Mouse (Mus musculus): ENCODE measurements at regions not wholly inside any gene's neighbourhood (a gene's known extent, or its start where the extent isn't known, plus 50 kb on each side); places are given as distances from the start of the nearest gene placed in this dataset.

DNA sequence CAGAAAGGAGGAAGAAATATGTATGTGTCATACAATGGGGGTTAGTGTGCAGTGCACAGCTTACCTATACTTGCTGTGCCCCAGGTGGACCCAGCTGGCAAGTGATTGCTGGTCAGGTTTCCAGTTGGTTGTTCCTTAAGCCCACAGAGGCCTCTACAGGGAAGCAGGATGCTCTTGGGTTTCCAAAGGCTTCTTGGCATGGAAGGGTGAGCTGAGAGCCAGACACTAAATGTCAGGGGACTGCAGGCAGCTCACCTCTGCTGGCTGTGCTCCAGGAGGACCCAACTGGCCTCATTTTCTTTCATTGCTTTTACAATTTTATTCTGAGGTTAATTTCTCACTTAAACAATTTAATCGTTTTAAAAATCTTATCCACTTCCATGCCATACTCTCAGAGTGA lies 108.1 kb downstream of the Gm10184 start:
- DNase-seq (ENCODE audit: low spot score in 2 of 2), result no peak

DNA sequence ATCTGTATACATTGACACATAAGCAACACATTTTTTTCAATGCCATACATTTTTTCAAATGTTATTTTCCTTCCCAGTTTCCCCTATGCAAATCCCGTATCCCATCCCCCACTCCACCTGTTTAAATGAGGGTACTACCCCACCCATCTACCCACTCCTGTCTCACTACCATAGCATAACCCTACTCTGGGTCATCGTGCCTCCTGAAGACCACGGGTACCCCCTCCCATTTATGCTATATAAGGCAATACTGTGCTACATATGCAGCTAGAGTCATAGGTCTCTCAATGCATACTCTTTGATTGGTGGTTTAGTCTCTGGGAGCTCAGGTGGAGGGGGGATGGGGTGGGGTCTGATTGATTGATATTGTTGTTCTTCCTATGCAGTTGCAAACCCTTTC lies 132.7 kb downstream of the Gm10184 start:
- no peak for DNase-seq (ENCODE audit: low spot score in 2 of 2)

DNA sequence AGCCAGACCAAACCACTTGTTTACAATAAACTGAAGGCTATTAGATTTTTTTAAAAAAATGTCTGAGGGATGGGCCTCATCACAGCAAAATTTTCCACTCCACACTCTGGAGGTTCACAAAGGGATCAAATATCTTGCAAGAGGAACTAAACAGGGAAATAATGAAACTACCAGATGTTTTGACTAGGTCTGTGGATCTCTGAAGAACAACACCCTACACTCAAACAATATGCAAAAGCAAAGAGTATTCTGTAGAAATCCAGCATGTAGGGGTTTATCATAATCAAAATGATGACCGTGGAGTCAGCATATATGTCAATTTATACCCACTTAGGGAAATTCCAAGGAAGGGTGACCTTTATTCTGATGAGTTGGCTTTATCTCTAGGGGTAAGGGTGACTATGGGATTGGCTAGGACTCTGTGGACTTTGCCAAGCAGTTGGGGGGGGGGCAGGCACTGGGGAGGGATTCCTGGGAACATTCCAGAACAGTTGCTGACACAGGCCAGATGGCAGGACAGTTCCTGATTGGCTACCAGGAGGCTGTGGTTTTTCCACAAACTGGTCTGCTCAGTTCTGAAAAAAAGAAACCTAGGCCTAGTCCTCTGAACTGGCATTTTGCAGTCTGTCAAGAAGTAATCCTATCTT lies 143.9 kb downstream of the Gm10184 start:
- no peak for DNase-seq (ENCODE audit: low spot score in 2 of 2)

- no peak for DNase-seq (ENCODE audit: low spot score in 2 of 2)
Measured at GRCm38 (mm10) chr17:89737418-89737817, 172.8 kb downstream of the Gm10184 start.

GRCm38 (mm10) chr17:89725534-89725933 lies 184.7 kb downstream of the Gm10184 start:
- no peak for DNase-seq (ENCODE audit: low spot score in 2 of 2)

- no peak for DNase-seq (ENCODE audit: low spot score in 2 of 2)
Measured at GRCm38 (mm10) chr17:89681798-89682197, 228.5 kb downstream of the Gm10184 start.

DNA sequence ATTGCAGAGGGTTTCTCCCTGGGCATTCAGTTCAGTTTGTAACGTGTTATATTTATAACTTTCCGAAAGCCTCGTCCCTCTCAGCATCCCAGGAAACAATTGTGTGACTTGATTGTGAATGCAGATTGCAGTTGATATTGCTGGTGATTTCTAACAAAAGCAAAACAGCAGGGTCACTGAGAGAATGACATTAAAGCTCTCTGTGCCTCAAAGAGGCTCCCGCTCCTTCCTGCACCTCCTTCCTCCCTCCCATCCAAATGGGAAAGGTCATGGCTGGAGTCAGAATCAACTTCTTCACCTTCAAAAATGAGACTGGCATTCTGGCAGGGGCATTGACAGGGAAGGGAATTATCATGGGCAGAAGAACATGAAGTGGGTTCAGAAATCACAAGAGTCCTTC lies 251.9 kb downstream of the Gm10184 start:
- no peak for DNase-seq (ENCODE audit: low spot score in 2 of 2)

DNA sequence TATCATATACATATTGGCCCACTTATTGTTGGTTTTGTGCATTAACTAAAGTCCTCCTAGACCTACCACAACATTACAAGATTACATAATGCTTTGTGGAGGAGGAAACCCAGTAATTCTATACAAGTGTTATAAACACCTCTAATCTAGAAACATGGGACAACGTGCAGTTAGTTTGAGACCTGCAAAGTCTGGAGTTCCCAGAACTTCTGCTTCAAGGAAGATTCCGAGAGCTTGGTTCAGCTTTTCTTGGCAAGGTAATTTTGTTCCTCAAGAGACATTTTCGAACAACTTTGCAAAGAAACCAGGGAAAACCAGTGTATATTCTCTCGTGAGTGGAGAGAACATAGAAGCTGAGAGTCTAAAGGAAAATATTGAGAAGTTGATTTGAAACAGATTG lies 254.0 kb downstream of the Gm10184 start:
- no peak for DNase-seq (ENCODE audit: low spot score in 2 of 2)

DNA sequence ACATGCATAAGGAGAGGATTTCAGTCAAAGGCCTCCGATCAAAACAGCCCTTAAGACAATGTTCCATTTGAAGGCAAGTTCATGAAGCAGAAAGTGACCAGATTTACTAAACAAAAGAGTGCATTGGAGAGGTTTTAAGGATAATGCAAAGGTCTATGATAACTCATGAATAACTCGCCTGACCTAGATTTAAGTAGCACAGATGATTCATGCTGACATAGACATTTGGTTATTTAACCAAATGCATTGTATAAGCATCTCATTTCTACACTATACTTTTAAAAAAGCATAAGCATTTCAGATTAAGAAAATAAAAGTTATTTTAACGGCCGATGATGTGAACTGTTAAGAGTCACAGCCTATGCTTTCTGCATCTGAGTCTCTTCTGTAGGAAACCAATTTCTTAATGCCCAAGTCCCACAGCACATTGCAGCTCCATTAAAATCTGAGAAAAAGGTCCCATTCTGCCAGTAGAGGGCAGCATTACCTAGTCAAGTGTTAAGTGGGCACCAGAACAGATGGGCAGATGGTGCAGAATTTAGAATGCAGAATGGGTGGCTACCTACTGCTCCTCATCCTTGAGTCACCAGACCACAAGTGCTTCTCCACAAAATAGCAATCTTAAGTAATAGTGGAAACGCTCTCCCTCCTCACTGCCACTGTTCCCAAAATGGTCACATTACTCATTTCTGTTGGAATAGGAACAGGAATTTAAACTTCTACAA lies 256.0 kb downstream of the Gm10184 start:
- DNase-seq (ENCODE audit: low spot score in 2 of 2), result peak; percentile 52 to 64

DNA sequence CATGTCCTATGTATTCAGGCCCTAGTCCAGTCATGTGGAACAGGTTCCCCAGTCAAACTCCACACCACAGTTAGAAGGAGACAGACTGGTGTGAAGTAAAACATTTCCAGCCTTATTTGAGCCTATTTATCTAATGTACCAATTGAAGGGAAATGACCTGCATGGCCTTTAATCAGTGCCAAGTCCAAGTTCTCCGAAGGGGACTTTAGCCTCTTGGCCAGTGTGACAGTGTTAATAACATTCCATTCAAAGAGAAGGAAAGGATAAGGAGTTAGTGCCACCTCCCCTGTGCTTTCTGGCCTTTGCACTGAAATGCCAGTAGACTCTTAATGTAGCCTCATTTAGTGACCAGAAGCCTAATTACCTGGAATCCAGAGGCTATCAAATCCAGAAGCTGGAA lies 264.2 kb downstream of the Gm10184 start:
- DNase-seq (ENCODE audit: low spot score in 2 of 2), result no peak

Data from frontal cortex, postnatal 14 days (tissue).